ENCODE assay signal across 9 mouse cellular contexts in the genomic region with DNA sequence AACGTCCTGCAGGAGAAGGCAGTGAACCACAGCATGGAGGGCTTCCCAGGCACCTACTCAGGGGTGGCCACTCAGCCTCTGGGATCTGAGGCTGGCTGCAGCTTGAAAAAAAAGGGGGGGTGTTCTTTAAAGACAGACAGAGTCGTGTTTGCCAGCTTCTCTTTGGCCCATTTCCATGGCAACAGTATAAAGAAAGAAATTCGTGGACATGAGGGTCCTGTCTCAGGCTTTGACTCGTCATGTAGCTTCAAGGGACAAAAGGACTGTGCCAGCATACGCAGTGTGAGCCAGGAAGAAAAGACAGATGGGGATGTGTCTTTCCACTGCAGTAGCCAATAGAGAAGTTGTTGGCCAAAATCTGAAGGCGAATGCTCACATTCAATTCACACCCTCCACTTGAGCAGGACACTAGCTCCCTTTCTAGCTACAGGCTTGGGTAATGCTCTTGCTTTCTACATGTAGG. TPM values are rescaled to one million over a fixed set of nuclear protein-coding genes. Genes with fewer than 3 reads are reported as not detected.
DNase-seq lines count a peak whose midpoint lies in the region; ATAC-seq lines count a peak whose summit lies in the region.
"Had no signal": no experiment of that assay in that cellular context is flagged by ENCODE, and none has a peak within 500 bp of the region (broad histone marks: within the 10 kb centered on the region; RNA-seq: fewer than 3 reads in every experiment).

No protein-coding gene starts in this region.

- H3K36me3 ChIP-seq in hindbrain, embryonic 15.5 days: no peaks in the 10 kb centered on the region
- H3K36me3 ChIP-seq in neural tube, embryonic 11.5 days (ENCODE audit: control insufficient read depth, insufficient read depth, low read length): no peaks in the 10 kb centered on the region
- H3K36me3 ChIP-seq: liver, embryonic 15.5 days had no signal

- no peak overlapping the region for H3K4me3 ChIP-seq in hindbrain, embryonic 15.5 days
- H3K4me3 ChIP-seq in neural tube, embryonic 11.5 days (ENCODE audit: low read depth, low read length): no peak overlapping the region
- H3K4me3 ChIP-seq: liver, embryonic 15.5 days had no signal

- peaks cover 27% of the 10 kb centered on the region for H3K4me1 ChIP-seq in hindbrain, embryonic 15.5 days (replicated peaks)
- 0 out of 2 replicates have a peak, but pooled peaks cover 5% of the 10 kb centered on the region for H3K4me1 ChIP-seq in neural tube, embryonic 11.5 days (ENCODE audit: control insufficient read depth, insufficient read depth, low read length)
- H3K4me1 ChIP-seq: liver, embryonic 15.5 days had no signal

- H3K27ac ChIP-seq in hindbrain, embryonic 15.5 days (replicated peaks): peak overlapping the region; percentile 66
- H3K27ac ChIP-seq in neural tube, embryonic 11.5 days (ENCODE audit: low read depth, low read length): peak overlapping the region; percentile 42; the same call in 1 of the 2 replicates
- H3K27ac ChIP-seq: liver, embryonic 15.5 days had no signal

- no peaks in the 10 kb centered on the region for H3K9me3 ChIP-seq in hindbrain, embryonic 15.5 days
- no peaks in the 10 kb centered on the region for H3K9me3 ChIP-seq in neural tube, embryonic 11.5 days (ENCODE audit: control insufficient read depth, low read length)
- H3K9me3 ChIP-seq: liver, embryonic 15.5 days had no signal

- no peak overlapping the region for H3K9ac ChIP-seq in hindbrain, embryonic 15.5 days
- no peak overlapping the region for H3K9ac ChIP-seq in neural tube, embryonic 11.5 days (ENCODE audit: low read length)
- H3K9ac ChIP-seq: liver, embryonic 15.5 days had no signal

- peak; percentile 94 for ATAC-seq in hindbrain, embryonic 15.5 days (ENCODE audit: low FRiP score, low read depth)
- ATAC-seq in neural tube, embryonic 11.5 days (ENCODE audit: insufficient read depth, low FRiP score, low TSS enrichment): peak; percentile 87

- H3K4me2 ChIP-seq in hindbrain, embryonic 15.5 days: no peak overlapping the region
- no peak overlapping the region for H3K4me2 ChIP-seq in neural tube, embryonic 11.5 days (ENCODE audit: low read depth)
- H3K4me2 ChIP-seq: liver, embryonic 15.5 days had no signal

- DNase-seq in heart, postnatal 10 days: peak; percentile 20 to 31
- DNase-seq in heart, adult 9 months (ENCODE audit: low spot score in 2 of 2): no peak
- peak; percentile 73 to 74 for DNase-seq in cerebellum, postnatal 25 days
- DNase-seq in neural tube, embryonic 11.5 days (ENCODE audit: low spot score): peak; percentile 43
- no peak for DNase-seq in thymus, postnatal 4 days
- DNase-seq in testis, postnatal 14 days (ENCODE audit: low spot score): no peak
- no peak for DNase-seq in kidney, adult 8-10 months

- 14% methylated on average over 6 of the region's 6 CpGs for WGBS in hindbrain, embryonic 15.5 days
- WGBS in neural tube, embryonic 11.5 days: 18% methylated on average over 6 of the region's 6 CpGs

- no peaks in the 10 kb centered on the region for H3K27me3 ChIP-seq in hindbrain, embryonic 15.5 days
- H3K27me3 ChIP-seq in neural tube, embryonic 11.5 days (ENCODE audit: control insufficient read depth, insufficient read depth, low read length): no peaks in the 10 kb centered on the region
- H3K27me3 ChIP-seq: liver, embryonic 15.5 days had no signal

- intact Hi-C loops in heart, postnatal 10 days (cut with DNase I): no loop called here

RNA-seq across cellular contexts. Expression of a gene that starts 42.9 kb away (rescaled TPM):
- under 1 TPM; 0.12 to 0.24 TPM for total RNA-seq in heart, postnatal 10 days (2021)
- polyA plus RNA-seq in hindbrain, embryonic 15.5 days (2015; fragmentation: Nextera tagmentation; extraction: Ambion mirVana): 9.3 and 10.2 TPM in 2 replicates
- polyA plus RNA-seq in neural tube, embryonic 11.5 days (2014; fragmentation: Nextera tagmentation; extraction: Ambion mirVana): 3.5 and 3.6 TPM in 2 replicates
- polyA plus RNA-seq: liver, embryonic 15.5 days had no signal

Comparison
In these comparisons a context has a peak if more than half of its experiments do, and no peak if none do; other contexts are left out.
1. DNase-seq: peak in heart, postnatal 10 days (2 of 2), cerebellum, postnatal 25 days (2 of 2) and neural tube, embryonic 11.5 days (single experiment); none in heart, adult 9 months (0 of 2), thymus, postnatal 4 days (single experiment), testis, postnatal 14 days (single experiment) and kidney, adult 8-10 months (0 of 2).